Mouse (Mus musculus): ENCODE results near the gene Flcn. TPM values are rescaled to one million over a fixed set of nuclear protein-coding genes. Genes with fewer than 3 reads are reported as not detected.

Flcn gene
- total and polyA plus RNA-seq, 2 experiments from 2014 or later: 43.3 to 46.9 TPM

DNA sequence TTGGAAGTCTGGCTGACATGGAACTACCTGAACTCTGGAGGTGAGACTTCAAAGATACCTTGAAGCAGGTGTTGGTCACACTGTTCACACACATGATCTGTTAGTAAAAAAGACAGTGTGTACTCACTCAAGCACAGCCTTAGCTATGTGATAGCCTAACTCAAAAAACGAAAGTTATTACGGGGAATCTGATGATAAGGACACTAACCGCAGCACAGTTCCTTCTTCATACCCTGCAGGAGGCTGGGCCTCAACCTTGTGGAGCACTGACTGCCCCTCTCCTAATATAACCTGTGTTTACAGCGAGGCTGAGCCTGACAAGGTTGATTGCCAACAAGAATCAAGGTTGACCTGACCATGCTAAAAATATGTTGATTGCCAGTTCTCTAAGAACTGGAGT, 35.3 kb downstream of the Flcn start:
- H3K4me1 ChIP-seq (ENCODE audit: control insufficient read depth, insufficient read depth): peaks cover 11% of the 10 kb centered on the region
- no peak overlapping the region for H3K4me2 ChIP-seq (ENCODE audit: low read depth, low read length)
- no peaks in the 10 kb centered on the region for H3K27me3 ChIP-seq (ENCODE audit: control insufficient read depth, insufficient read depth, low read length)
- DNase-seq (ENCODE audit: low spot score) (no peak), ATAC-seq (ENCODE audit: insufficient read depth, low read depth) (no peak)
- H3K27ac ChIP-seq (ENCODE audit: low read depth): no peak overlapping the region
- no peak for TF ChIP-seq EP300 (IDR thresholded peaks at IDR 0.05; ENCODE audit: low read depth)
- TF ChIP-seq CTCF (IDR thresholded peaks at IDR 0.05; ENCODE audit: low read depth): no peak
- no peaks in the 10 kb centered on the region for H3K9me3 ChIP-seq (replicated peaks; ENCODE audit: control insufficient read depth, low read length)
- peaks cover 79% of the 10 kb centered on the region for H3K36me3 ChIP-seq (replicated peaks; ENCODE audit: control insufficient read depth, insufficient read depth, low read length)
- no peak overlapping the region for H3K4me3 ChIP-seq (ENCODE audit: low read depth, low read length)
- 61% methylated on average over 4 of the region's 4 CpGs for WGBS
- no peak overlapping the region for H3K9ac ChIP-seq (replicated peaks; ENCODE audit: low read depth, low read length)

- TF ChIP-seq CTCF (IDR thresholded peaks at IDR 0.05; ENCODE audit: low read depth) (no peak), EP300 (IDR thresholded peaks at IDR 0.05; ENCODE audit: low read depth) (no peak)
- WGBS: 50% methylated on average over 4 of the region's 4 CpGs
- H3K4me3 ChIP-seq (ENCODE audit: low read depth, low read length): no peak overlapping the region
- H3K27ac ChIP-seq (ENCODE audit: low read depth): peak overlapping the region; percentile 49
- H3K4me2 ChIP-seq (ENCODE audit: low read depth, low read length): no peak overlapping the region
- H3K36me3 ChIP-seq (replicated peaks; ENCODE audit: control insufficient read depth, insufficient read depth, low read length): peaks cover 95% of the 10 kb centered on the region
- DNase-seq (ENCODE audit: low spot score) (peak; percentile 60), ATAC-seq (ENCODE audit: insufficient read depth, low read depth) (peak; percentile 80)
- H3K27me3 ChIP-seq (ENCODE audit: control insufficient read depth, insufficient read depth, low read length): no peaks in the 10 kb centered on the region
- no peaks in the 10 kb centered on the region for H3K9me3 ChIP-seq (replicated peaks; ENCODE audit: control insufficient read depth, low read length)
- peaks cover 11% of the 10 kb centered on the region for H3K4me1 ChIP-seq (ENCODE audit: control insufficient read depth, insufficient read depth)
- no peak overlapping the region for H3K9ac ChIP-seq (replicated peaks; ENCODE audit: low read depth, low read length)
Observed at GRCm38 (mm10) chr11:59772902-59773301, 36.9 kb downstream of the Flcn start.

DNA sequence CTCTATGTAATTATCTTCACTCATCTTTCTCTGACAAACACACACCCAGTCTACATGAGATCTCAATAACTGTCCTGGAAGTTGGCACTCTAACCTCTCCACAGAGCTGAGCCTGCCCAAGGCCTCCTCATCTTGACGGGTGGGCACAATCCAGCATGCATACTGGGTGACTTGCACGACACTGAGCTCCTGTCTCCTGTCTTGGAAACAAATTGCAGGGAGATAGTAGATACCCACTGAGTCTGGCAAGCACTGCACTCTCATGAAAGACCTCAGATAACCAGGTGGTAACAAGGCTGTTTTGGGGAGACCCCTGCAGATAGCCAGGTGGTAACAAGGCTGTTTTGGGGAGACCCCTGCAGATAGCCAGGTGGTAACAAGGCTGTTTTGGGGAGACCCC, 37.5 kb downstream of the Flcn start:
- Histone ChIP-seq H3K4me2 (ENCODE audit: low read depth, low read length) (no peak overlapping the region), H3K36me3 (replicated peaks; ENCODE audit: control insufficient read depth, insufficient read depth, low read length) (peaks cover 99% of the 10 kb centered on the region), H3K9ac (replicated peaks; ENCODE audit: low read depth, low read length) (no peak overlapping the region), H3K4me3 (ENCODE audit: low read depth, low read length) (no peak overlapping the region), H3K4me1 (ENCODE audit: control insufficient read depth, insufficient read depth) (peaks cover 11% of the 10 kb centered on the region), H3K9me3 (replicated peaks; ENCODE audit: control insufficient read depth, low read length) (no peaks in the 10 kb centered on the region), H3K27me3 (ENCODE audit: control insufficient read depth, insufficient read depth, low read length) (no peaks in the 10 kb centered on the region), H3K27ac (ENCODE audit: low read depth) (no peak overlapping the region)
- DNase-seq (ENCODE audit: low spot score) (no peak), ATAC-seq (ENCODE audit: insufficient read depth, low read depth) (no peak)
- TF ChIP-seq CTCF (IDR thresholded peaks at IDR 0.05; ENCODE audit: low read depth): no peak
- 41% methylated on average over 2 of the region's 2 CpGs for WGBS

- H3K27ac ChIP-seq (ENCODE audit: low read depth): no peak overlapping the region
- H3K4me2 ChIP-seq (ENCODE audit: low read depth, low read length): no peak overlapping the region
- 65% methylated on average over 7 of the region's 7 CpGs for WGBS
- H3K36me3 ChIP-seq (replicated peaks; ENCODE audit: control insufficient read depth, insufficient read depth, low read length): peaks cover 99% of the 10 kb centered on the region
- H3K27me3 ChIP-seq (ENCODE audit: control insufficient read depth, insufficient read depth, low read length): no peaks in the 10 kb centered on the region
- H3K4me3 ChIP-seq (ENCODE audit: low read depth, low read length): no peak overlapping the region
- H3K9ac ChIP-seq (replicated peaks; ENCODE audit: low read depth, low read length): no peak overlapping the region
- ATAC-seq (ENCODE audit: insufficient read depth, low read depth) (no peak), DNase-seq (ENCODE audit: low spot score) (no peak)
- no peak for TF ChIP-seq CTCF (IDR thresholded peaks at IDR 0.05; ENCODE audit: low read depth)
- TF ChIP-seq EP300 (IDR thresholded peaks at IDR 0.05; ENCODE audit: low read depth): no peak
- H3K9me3 ChIP-seq (replicated peaks; ENCODE audit: control insufficient read depth, low read length): no peaks in the 10 kb centered on the region
- peaks cover 11% of the 10 kb centered on the region for H3K4me1 ChIP-seq (ENCODE audit: control insufficient read depth, insufficient read depth)
Observed at GRCm38 (mm10) chr11:59770753-59771152, 39.1 kb downstream of the Flcn start.

DNA sequence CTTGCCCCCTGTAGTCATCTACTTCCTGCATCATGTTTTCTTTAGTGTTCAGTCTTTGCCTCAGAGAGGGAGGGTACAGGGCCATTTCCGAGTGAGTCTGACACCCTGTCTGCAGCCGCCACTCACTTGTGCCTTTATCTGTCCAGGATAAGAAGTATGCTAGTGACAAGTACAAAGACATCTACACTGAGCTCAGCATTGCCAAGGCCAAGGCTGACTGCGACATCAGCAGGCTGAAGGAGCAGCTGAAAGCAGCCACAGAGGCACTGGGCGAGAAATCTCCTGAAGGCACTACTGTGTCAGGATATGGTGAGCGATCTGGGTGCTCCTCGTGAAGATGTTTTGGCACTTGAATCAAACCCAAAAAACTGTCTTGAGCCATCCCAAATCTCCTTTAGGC, 40.1 kb downstream of the Flcn start:
- DNase-seq (ENCODE audit: low spot score): no peak
- Histone ChIP-seq H3K36me3 (replicated peaks; ENCODE audit: control insufficient read depth, insufficient read depth, low read length) (peaks cover 99% of the 10 kb centered on the region), H3K9ac (replicated peaks; ENCODE audit: low read depth, low read length) (no peak overlapping the region), H3K4me1 (ENCODE audit: control insufficient read depth, insufficient read depth) (peaks cover 11% of the 10 kb centered on the region), H3K9me3 (replicated peaks; ENCODE audit: control insufficient read depth, low read length) (no peaks in the 10 kb centered on the region), H3K4me3 (ENCODE audit: low read depth, low read length) (no peak overlapping the region), H3K4me2 (ENCODE audit: low read depth, low read length) (no peak overlapping the region), H3K27me3 (ENCODE audit: control insufficient read depth, insufficient read depth, low read length) (no peaks in the 10 kb centered on the region), H3K27ac (ENCODE audit: low read depth) (no peak overlapping the region)
- peak; percentile 45; the same call in 1 of the 2 replicates for ATAC-seq (ENCODE audit: insufficient read depth, low read depth)
- no peak for TF ChIP-seq CTCF (IDR thresholded peaks at IDR 0.05; ENCODE audit: low read depth)
- TF ChIP-seq EP300 (IDR thresholded peaks at IDR 0.05; ENCODE audit: low read depth): no peak
- 30% methylated on average over 6 of the region's 6 CpGs for WGBS

DNA sequence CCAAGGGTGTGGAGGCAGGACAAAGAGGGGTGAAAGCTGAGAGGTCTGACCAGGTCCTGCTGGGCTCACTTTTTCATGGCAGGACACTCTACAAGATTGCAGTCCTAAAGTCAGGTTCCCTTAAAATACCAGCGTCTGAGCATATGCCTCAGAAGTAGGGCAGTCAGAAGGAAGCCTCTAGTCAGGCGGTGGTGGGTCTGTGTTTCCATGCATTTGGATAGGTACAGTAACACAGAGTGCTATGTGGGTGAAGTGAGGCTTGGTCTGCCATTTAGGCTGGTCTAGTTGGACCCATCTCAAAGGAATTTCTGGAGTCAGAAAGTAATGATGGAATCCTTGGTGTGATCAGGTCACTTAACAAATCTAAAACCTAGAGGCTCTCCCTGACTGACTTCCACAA, 40.5 kb downstream of the Flcn start:
- Histone ChIP-seq H3K4me2 (ENCODE audit: low read depth, low read length) (no peak overlapping the region), H3K27me3 (ENCODE audit: control insufficient read depth, insufficient read depth, low read length) (no peaks in the 10 kb centered on the region), H3K9ac (replicated peaks; ENCODE audit: low read depth, low read length) (no peak overlapping the region), H3K9me3 (replicated peaks; ENCODE audit: control insufficient read depth, low read length) (no peaks in the 10 kb centered on the region), H3K4me3 (ENCODE audit: low read depth, low read length) (no peak overlapping the region), H3K4me1 (ENCODE audit: control insufficient read depth, insufficient read depth) (peaks cover 11% of the 10 kb centered on the region), H3K27ac (ENCODE audit: low read depth) (no peak overlapping the region), H3K36me3 (replicated peaks; ENCODE audit: control insufficient read depth, insufficient read depth, low read length) (peaks cover 99% of the 10 kb centered on the region)
- DNase-seq (ENCODE audit: low spot score) (no peak), ATAC-seq (ENCODE audit: insufficient read depth, low read depth) (no peak)
- no peak for TF ChIP-seq CTCF (IDR thresholded peaks at IDR 0.05; ENCODE audit: low read depth)
- no peak for TF ChIP-seq EP300 (IDR thresholded peaks at IDR 0.05; ENCODE audit: low read depth)
- WGBS: 70% methylated on average over 2 of the region's 2 CpGs

All from heart, postnatal 0 days (tissue).